Mouse (Mus musculus) MEL (cell line): ENCODE measurements around the gene Lrrc32. TPM values are rescaled to one million over a fixed set of nuclear protein-coding genes. Genes with fewer than 3 reads are reported as not detected.

Experiments used
- DNase-seq: peaks from one replicate; pipeline ENCODE4 v3.0.0; 2011; ENCODE audit warnings: low read depth, low spot score
- H3K27ac ChIP-seq: 2 replicates; pipeline ENCODE4 v1.5.1; 2012; ENCODE audit warnings: low read depth, mild to moderate bottlenecking, control low read depth, low read length, moderate library complexity; ENCODE audit not compliant: control insufficient read depth
- H3K27me3 ChIP-seq, 2 experiments: fragments of 150-350 bp in 1 of 2; sonication (generic) in 1 of 2; 2 replicates each; pipeline ENCODE4 v1.6.1; 2012; ENCODE audit warnings: low read length in 2 of 2, mild to moderate bottlenecking in 2 of 2, improper control_type of control experiment in 1 of 2, moderate library complexity in 1 of 2; ENCODE audit not compliant: insufficient read depth in 2 of 2, control insufficient read depth in 1 of 2
- H3K36me3 ChIP-seq, 2 experiments: 2 replicates each; pipeline ENCODE4 v1.6.1; 2012 to 2014; ENCODE audit warnings: low read length in 2 of 2, improper control_type of control experiment in 1 of 2, inconsistent platforms in 1 of 2, mild to moderate bottlenecking in 1 of 2; ENCODE audit not compliant: insufficient read depth in 2 of 2, control insufficient read depth in 1 of 2
- H3K4me1 ChIP-seq, 2 experiments: fragments of 150-350 bp in 1 of 2; sonication (generic) in 1 of 2; 2 replicates each; pipeline ENCODE4 v1.6.1; 2012; ENCODE audit warnings: low read length in 2 of 2, improper control_type of control experiment in 1 of 2, mild to moderate bottlenecking in 1 of 2; ENCODE audit not compliant: insufficient read depth in 2 of 2, control insufficient read depth in 1 of 2
- H3K4me3 ChIP-seq, 2 experiments: fragments of 150-350 bp in 1 of 2; sonication (generic) in 1 of 2; 2 replicates each; pipeline ENCODE4 v1.5.1; 2012; ENCODE audit warnings: low read depth in 2 of 2, low read length in 2 of 2, mild to moderate bottlenecking in 2 of 2, moderate library complexity in 2 of 2, control low read depth in 1 of 2, improper control_type of control experiment in 1 of 2; ENCODE audit not compliant: control insufficient read depth in 1 of 2, insufficient read depth in 1 of 2
- H3K79me2 ChIP-seq: 2 replicates; pipeline ENCODE4 v1.6.1; 2012; ENCODE audit warnings: mild to moderate bottlenecking, low read length, moderate library complexity; ENCODE audit not compliant: control insufficient read depth, poor library complexity, insufficient read depth
- H3K9ac ChIP-seq: 2 replicates; pipeline ENCODE4 v1.6.1; 2012; ENCODE audit warnings: low read depth, mild to moderate bottlenecking, control low read depth, low read length, moderate library complexity; ENCODE audit not compliant: control insufficient read depth, poor library complexity, severe bottlenecking
- H3K9me3 ChIP-seq: fragments of 150-350 bp; sonication (generic); replicated peaks from 2 replicates; pipeline ENCODE4 v1.6.1; 2012; ENCODE audit warnings: mild to moderate bottlenecking, low read length, improper control_type of control experiment, moderate library complexity; ENCODE audit not compliant: insufficient read depth
- BHLHE40 ChIP-seq: IDR thresholded peaks from 2 replicates; pipeline ENCODE4 v1.6.1; 2012; ENCODE audit warnings: low read depth, mild to moderate bottlenecking, inconsistent platforms, low read length, improper control_type of control experiment, borderline replicate concordance
- CHD2 ChIP-seq: IDR thresholded peaks from 2 replicates; pipeline ENCODE4 v1.6.1; 2011; ENCODE audit warnings: low read length, improper control_type of control experiment
- E2F4 ChIP-seq: IDR thresholded peaks from 2 replicates; pipeline ENCODE4 v1.6.1; 2011; ENCODE audit warnings: low read depth, low read length, improper control_type of control experiment, borderline replicate concordance
- ELF1 ChIP-seq: IDR thresholded peaks from 2 replicates; pipeline ENCODE4 v1.6.1; 2014; ENCODE audit warnings: low read depth, mild to moderate bottlenecking, inconsistent platforms, low read length, improper control_type of control experiment, moderate library complexity
- EP300 ChIP-seq, 2 experiments: IDR thresholded peaks; 2 replicates each; pipeline ENCODE4 v1.6.1; 2011; ENCODE audit warnings: improper control_type of control experiment in 2 of 2, low read length in 2 of 2, low read depth in 1 of 2, mild to moderate bottlenecking in 1 of 2
- JUND ChIP-seq: IDR thresholded peaks from 2 replicates; pipeline ENCODE4 v1.6.1; 2011; ENCODE audit warnings: low read depth, mild to moderate bottlenecking, improper control_type of control experiment, low read length
- MAFK ChIP-seq: IDR thresholded peaks from 2 replicates; pipeline ENCODE4 v1.6.1; 2011; ENCODE audit warnings: low read depth, mild to moderate bottlenecking, low read length, improper control_type of control experiment, borderline replicate concordance
- MAX ChIP-seq: IDR thresholded peaks from 2 replicates; pipeline ENCODE4 v1.6.1; 2011; ENCODE audit warnings: low read length, improper control_type of control experiment
- MAZ ChIP-seq: IDR thresholded peaks from 2 replicates; pipeline ENCODE4 v1.6.1; 2012; ENCODE audit warnings: low read depth, mild to moderate bottlenecking, inconsistent platforms, low read length, improper control_type of control experiment
- MEF2A ChIP-seq: IDR thresholded peaks from 2 replicates; pipeline ENCODE4 v1.6.1; 2014; ENCODE audit warnings: low read depth, mild to moderate bottlenecking, inconsistent platforms, low read length, improper control_type of control experiment; ENCODE audit not compliant: poor library complexity, insufficient replicate concordance, severe bottlenecking; ENCODE audit errors: extremely low read depth
- MXI1 ChIP-seq: IDR thresholded peaks from 2 replicates; pipeline ENCODE4 v1.6.1; 2011; ENCODE audit warnings: mild to moderate bottlenecking, low read depth, low read length, improper control_type of control experiment
- MYB ChIP-seq: IDR thresholded peaks from 2 replicates; pipeline ENCODE4 v1.6.1; 2011; ENCODE audit warnings: mild to moderate bottlenecking, low read depth, low read length, improper control_type of control experiment
- MYC ChIP-seq: IDR thresholded peaks from 2 replicates; pipeline ENCODE4 v1.6.1; 2011; ENCODE audit warnings: low read depth, mild to moderate bottlenecking, low read length, improper control_type of control experiment, moderate library complexity
- NELFE ChIP-seq: IDR thresholded peaks from 2 replicates; pipeline ENCODE4 v1.6.1; 2011; ENCODE audit warnings: low read depth, low read length, improper control_type of control experiment
- POLR2A ChIP-seq, 2 experiments: IDR thresholded peaks; 2 replicates each; pipeline ENCODE4 v1.6.1; 2011 to 2012; ENCODE audit warnings: low read length in 2 of 2, mild to moderate bottlenecking in 2 of 2, control low read depth in 1 of 2, improper control_type of control experiment in 1 of 2, low read depth in 1 of 2, moderate library complexity in 1 of 2; ENCODE audit not compliant: control insufficient read depth in 1 of 2, insufficient read depth in 1 of 2, poor library complexity in 1 of 2
- POLR2AphosphoS5 ChIP-seq: IDR thresholded peaks from 2 replicates; pipeline ENCODE4 v1.6.1; 2012; ENCODE audit warnings: low read depth, borderline replicate concordance, mild to moderate bottlenecking, inconsistent platforms, low read length, moderate library complexity, mixed read lengths
- RAD21 ChIP-seq: IDR thresholded peaks from 2 replicates; pipeline ENCODE4 v1.6.1; 2011; ENCODE audit warnings: mild to moderate bottlenecking, low read depth, low read length, improper control_type of control experiment
- RCOR1 ChIP-seq: IDR thresholded peaks from 2 replicates; pipeline ENCODE4 v1.6.1; 2012; ENCODE audit warnings: low read depth, mild to moderate bottlenecking, inconsistent platforms, low read length, improper control_type of control experiment
- SIN3A ChIP-seq: IDR thresholded peaks from 2 replicates; pipeline ENCODE4 v1.6.1; 2012; ENCODE audit warnings: low read length, improper control_type of control experiment, inconsistent platforms
- SMC3 ChIP-seq: IDR thresholded peaks from 2 replicates; pipeline ENCODE4 v1.6.1; 2011; ENCODE audit warnings: low read depth, low read length, improper control_type of control experiment
- TAL1 ChIP-seq: IDR thresholded peaks from 2 replicates; pipeline ENCODE4 v1.6.1; 2012; ENCODE audit warnings: mild to moderate bottlenecking, inconsistent platforms, low read length, moderate library complexity, mixed read lengths
- TBP ChIP-seq: IDR thresholded peaks from 2 replicates; pipeline ENCODE4 v1.8.0; 2011; ENCODE audit warnings: low read depth, low read length, improper control_type of control experiment
- ZKSCAN1 ChIP-seq: IDR thresholded peaks from 2 replicates; pipeline ENCODE4 v1.6.1; 2012; ENCODE audit warnings: low read depth, mild to moderate bottlenecking, inconsistent platforms, low read length, improper control_type of control experiment, moderate library complexity
- ZMIZ1 ChIP-seq: IDR thresholded peaks from 2 replicates; pipeline ENCODE4 v1.6.1; 2012; ENCODE audit warnings: low read depth, mild to moderate bottlenecking, inconsistent platforms, low read length, improper control_type of control experiment, moderate library complexity
- ZNF384 ChIP-seq: IDR thresholded peaks from 2 replicates; pipeline ENCODE4 v1.6.1; 2012; ENCODE audit warnings: low read depth, mild to moderate bottlenecking, inconsistent platforms, low read length, improper control_type of control experiment
- polyA plus RNA-seq, 2 experiments: library from polyadenylated mRNA; stranded (reverse) in 1 of 2; unstranded in 1 of 2; fragments of >175 nt in 1 of 2; fragments of >200 nt in 1 of 2; gene quantifications; 2 replicates each; pipeline versions ENCODE4 v1.2.1 to v1.2.4; 2012; ENCODE audit warnings: low replicate concordance in 2 of 2, low read depth in 1 of 2; ENCODE audit not compliant: insufficient read length in 2 of 2, insufficient read depth in 1 of 2, missing spikeins in 1 of 2
- total RNA-seq: library from RNA; depleted of rRNA; stranded (reverse); fragments of 300-350 nt; gene quantifications from 2 replicates; pipeline ENCODE4 v1.2.3, GENCODE M21; 2012

Lrrc32 gene
- total and polyA plus RNA-seq, 3 experiments, result not detected

DNA sequence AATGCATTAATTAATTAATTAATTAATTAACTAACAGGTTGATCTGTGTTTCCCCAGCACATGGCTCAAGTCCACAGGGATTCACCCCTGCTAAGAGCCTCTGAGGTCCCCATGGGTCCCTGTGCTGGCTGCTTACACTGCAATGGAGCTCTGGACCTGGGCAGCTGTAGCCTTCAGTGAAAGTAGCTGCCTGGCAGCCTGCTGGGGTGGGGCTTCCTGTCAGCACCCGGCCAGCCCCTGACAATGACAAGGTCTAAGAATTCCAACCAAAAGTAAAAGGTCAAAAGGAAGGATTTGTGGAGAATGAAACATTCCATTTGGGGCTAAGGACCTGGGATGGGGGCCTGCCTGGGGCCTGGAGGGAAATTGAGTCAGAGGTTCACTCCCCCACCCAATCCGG, 4.2 kb downstream of the Lrrc32 start:
- Histone ChIP-seq H3K4me1 (no peaks in the 10 kb centered on the region), H3K27ac (no peak overlapping the region)
- no peak for TF ChIP-seq POLR2AphosphoS5
- TF ChIP-seq ELF1, result no peak
- no peak for TF ChIP-seq MYC
- no peak for TF ChIP-seq TAL1
- TF ChIP-seq EP300 (IDR thresholded peaks at IDR 0.05; ENCODE audit: low read depth in 1 of 2, low read length in 2 of 2), result no peak
- no peak for TF ChIP-seq SIN3A
- no peak for TF ChIP-seq SMC3
- TF ChIP-seq E2F4, result no peak
- TF ChIP-seq MXI1, result no peak
- TF ChIP-seq ZKSCAN1, result no peak
- no peak for TF ChIP-seq ZMIZ1
- no peak for TF ChIP-seq MAX
- no peak for TF ChIP-seq NELFE
- TF ChIP-seq CHD2, result no peak
- no peak for TF ChIP-seq JUND
- TF ChIP-seq POLR2A (IDR thresholded peaks at IDR 0.05; ENCODE audit: control insufficient read depth in 1 of 2, insufficient read depth in 1 of 2, low read depth in 1 of 2, low read length in 2 of 2, poor library complexity in 1 of 2), result no peak
- TF ChIP-seq MAZ, result no peak
- TF ChIP-seq MYB, result no peak
- TF ChIP-seq MAFK, result no peak

DNA sequence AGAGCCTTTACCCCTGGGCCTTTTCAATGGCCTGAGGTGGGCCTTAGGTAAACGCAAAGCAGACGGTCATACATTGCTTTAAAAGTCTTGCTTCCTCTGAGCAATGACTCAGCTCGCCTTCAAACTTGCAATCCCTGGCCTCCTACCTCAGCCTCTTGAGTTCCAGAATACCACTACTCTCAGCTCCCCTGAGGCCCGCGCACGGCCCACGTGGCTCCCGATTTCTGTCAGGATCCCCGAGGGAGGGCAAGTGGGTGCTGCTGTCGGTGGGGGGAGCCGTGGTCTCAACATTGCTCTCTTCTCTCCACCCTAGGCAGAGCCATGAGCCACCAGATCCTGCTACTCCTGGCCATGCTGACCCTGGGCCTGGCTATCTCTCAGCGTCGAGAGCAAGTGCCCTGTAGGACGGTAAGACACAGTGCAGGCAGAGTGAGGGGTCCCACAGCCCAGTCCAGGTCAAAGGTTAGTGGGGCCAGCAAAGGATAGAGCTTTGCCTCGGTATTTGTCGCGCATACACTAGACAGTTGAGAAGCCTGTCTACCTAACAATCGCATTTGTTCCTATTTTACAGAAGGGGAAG, 4.9 kb downstream of the Lrrc32 start:
- H3K27ac ChIP-seq, result no peak overlapping the region
- no peak for TF ChIP-seq ZNF384
- no peak for TF ChIP-seq RCOR1
- no peak for TF ChIP-seq MEF2A
- TF ChIP-seq E2F4, result no peak
- TF ChIP-seq BHLHE40, result no peak
- no peak for TF ChIP-seq ELF1
- TF ChIP-seq MAFK, result no peak
- TF ChIP-seq RAD21, result no peak
- TF ChIP-seq TBP, result no peak
- no peaks in the 10 kb centered on the region for H3K4me1 ChIP-seq
- H3K36me3 ChIP-seq, result no peaks in the 10 kb centered on the region
- H3K79me2 ChIP-seq, result no peaks in the 10 kb centered on the region
- no peak overlapping the region for H3K4me3 ChIP-seq
- H3K27me3 ChIP-seq, result peaks cover 0 to 1% of the 10 kb centered on the region in 2 experiments; a peak in 3 of 4 replicates
- H3K9ac ChIP-seq, result no peak overlapping the region
- no peak for DNase-seq
- no peaks in the 10 kb centered on the region for H3K9me3 ChIP-seq

More for the DNA sequence above, 4.2 kb downstream of the Lrrc32 start:
- no peaks in the 10 kb centered on the region for H3K36me3 ChIP-seq
- H3K4me3 ChIP-seq, result no peak overlapping the region
- H3K9ac ChIP-seq, result no peak overlapping the region
- DNase-seq, result no peak
- peaks cover 0 to 1% of the 10 kb centered on the region in 2 experiments; a peak in 3 of 4 replicates for H3K27me3 ChIP-seq
- no peaks in the 10 kb centered on the region for H3K9me3 ChIP-seq
- no peaks in the 10 kb centered on the region for H3K79me2 ChIP-seq
